Comparison of ENCODE assay signal across 10 mouse cellular contexts in genomic region chr1:92769696-92770095, GRCm38 (mm10).
A peak's percentile ranks its signal among the peaks of the same experiment; 100 is the strongest.
DNase-seq lines count a peak whose midpoint lies in the region; ATAC-seq and TF ChIP-seq lines count a peak whose summit lies in the region.
"Had no signal": no experiment of that assay in that cellular context is flagged by ENCODE, and none has a peak within 500 bp of the region (broad histone marks: within the 10 kb centered on the region; RNA-seq: fewer than 3 reads in every experiment).

No protein-coding gene starts in this region.

- H3K9me3 ChIP-seq in lung, embryonic 14.5 days (ENCODE audit: low read depth, low read length), result no peaks in the 10 kb centered on the region
- H3K9me3 ChIP-seq in embryonic facial prominence, embryonic 10.5 days, result no peaks in the 10 kb centered on the region
- H3K9me3 ChIP-seq in hindbrain, postnatal 0 days (ENCODE audit: low read length), result no peaks in the 10 kb centered on the region
- H3K9me3 ChIP-seq in kidney, embryonic 14.5 days (ENCODE audit: control insufficient read depth, low read length), result no peaks in the 10 kb centered on the region
- H3K9me3 ChIP-seq: liver, embryonic 13.5 days; megakaryocyte, embryonic 14.5 days had no signal

- 37% methylated on average over 7 of the region's 7 CpGs for WGBS in lung, embryonic 14.5 days
- WGBS in embryonic facial prominence, embryonic 10.5 days, result 75% methylated on average over 7 of the region's 7 CpGs
- 22% methylated on average over 7 of the region's 7 CpGs for WGBS in hindbrain, postnatal 0 days
- WGBS in kidney, embryonic 14.5 days, result 67% methylated on average over 7 of the region's 7 CpGs

- no peak overlapping the region for H3K4me2 ChIP-seq in lung, embryonic 14.5 days
- H3K4me2 ChIP-seq in hindbrain, postnatal 0 days (ENCODE audit: low read depth, low read length), result no peak overlapping the region
- H3K4me2 ChIP-seq in kidney, embryonic 14.5 days (replicated peaks; ENCODE audit: low read depth, low read length), result no peak overlapping the region
- H3K4me2 ChIP-seq: liver, embryonic 13.5 days had no signal

- H3K9ac ChIP-seq in lung, embryonic 14.5 days, result no peak overlapping the region
- no peak overlapping the region for H3K9ac ChIP-seq in hindbrain, postnatal 0 days (replicated peaks; ENCODE audit: low read length)
- no peak overlapping the region for H3K9ac ChIP-seq in kidney, embryonic 14.5 days (ENCODE audit: low read depth, low read length)
- H3K9ac ChIP-seq: liver, embryonic 13.5 days had no signal

- 0 out of 2 replicates have a peak overlapping the region, but pooled peaks have one; percentile 4 for H3K27ac ChIP-seq in lung, embryonic 14.5 days (ENCODE audit: low read depth)
- H3K27ac ChIP-seq in embryonic facial prominence, embryonic 10.5 days (replicated peaks), result peak overlapping the region; percentile 44
- H3K27ac ChIP-seq in hindbrain, postnatal 0 days, result peak overlapping the region; percentile 23; the same call in 1 of the 2 replicates
- H3K27ac ChIP-seq in kidney, embryonic 14.5 days (ENCODE audit: low read depth, low read length), result no peak overlapping the region
- H3K27ac ChIP-seq: liver, embryonic 13.5 days had no signal

- H3K4me1 ChIP-seq in lung, embryonic 14.5 days (ENCODE audit: insufficient read depth), result no peaks in the 10 kb centered on the region; the same call in 1 of the 2 replicates
- H3K4me1 ChIP-seq in embryonic facial prominence, embryonic 10.5 days, result peaks cover 61% of the 10 kb centered on the region
- H3K4me1 ChIP-seq in hindbrain, postnatal 0 days (ENCODE audit: insufficient read depth, low read length), result peaks cover 8% of the 10 kb centered on the region
- no peaks in the 10 kb centered on the region for H3K4me1 ChIP-seq in kidney, embryonic 14.5 days (ENCODE audit: control insufficient read depth, insufficient read depth, low read length)

- no peaks in the 10 kb centered on the region for H3K36me3 ChIP-seq in lung, embryonic 14.5 days (ENCODE audit: insufficient read depth)
- H3K36me3 ChIP-seq in embryonic facial prominence, embryonic 10.5 days (replicated peaks), result no peaks in the 10 kb centered on the region
- H3K36me3 ChIP-seq in hindbrain, postnatal 0 days (ENCODE audit: insufficient read depth, low read length), result no peaks in the 10 kb centered on the region
- H3K36me3 ChIP-seq in kidney, embryonic 14.5 days (ENCODE audit: control insufficient read depth, insufficient read depth, low read length), result no peaks in the 10 kb centered on the region
- H3K36me3 ChIP-seq: liver, embryonic 13.5 days had no signal

- POLR2A ChIA-PET in Patski (lab: Charles Lee), result interaction anchor here (1.1 to 1.6 kb wide), 3 partner anchors 25 to 62 kb away, joined by 3 to 6 read pairs (median 4); no protein-coding TSS in a partner anchor

- no peak overlapping the region for H3K4me3 ChIP-seq in lung, embryonic 14.5 days (ENCODE audit: low read depth, low read length)
- no peak overlapping the region for H3K4me3 ChIP-seq in embryonic facial prominence, embryonic 10.5 days
- no peak overlapping the region for H3K4me3 ChIP-seq in hindbrain, postnatal 0 days (ENCODE audit: low read length)
- H3K4me3 ChIP-seq in kidney, embryonic 14.5 days (ENCODE audit: low read length), result no peak overlapping the region
- H3K4me3 ChIP-seq: liver, embryonic 13.5 days; megakaryocyte, embryonic 14.5 days had no signal

- in situ Hi-C loops in Patski (cut with MboI; ENCODE audit: low pct_unique_long_range_greater_than_20kb), result no loop called here

- CTCF ChIA-PET in Patski (lab: Charles Lee), result interaction anchor here (0.6 to 2.7 kb wide), 15 partner anchors 11 to 100 kb away, joined by 3 to 14 read pairs (median 4); no protein-coding TSS in a partner anchor

- H3K27me3 ChIP-seq in lung, embryonic 14.5 days (ENCODE audit: insufficient read depth, low read length), result no peaks in the 10 kb centered on the region
- H3K27me3 ChIP-seq in Patski, result no peaks in the 10 kb centered on the region
- H3K27me3 ChIP-seq in embryonic facial prominence, embryonic 10.5 days (replicated peaks; ENCODE audit: low read depth, poor library complexity, severe bottlenecking), result no peaks in the 10 kb centered on the region
- no peaks in the 10 kb centered on the region for H3K27me3 ChIP-seq in hindbrain, postnatal 0 days (ENCODE audit: insufficient read depth, low read length)
- no peaks in the 10 kb centered on the region for H3K27me3 ChIP-seq in kidney, embryonic 14.5 days (ENCODE audit: control insufficient read depth, insufficient read depth, low read length)
- H3K27me3 ChIP-seq: liver, embryonic 13.5 days had no signal

- TF ChIP-seq CTCF in lung, embryonic 14.5 days (IDR thresholded peaks at IDR 0.05; ENCODE audit: low read depth), result no peak
- TF ChIP-seq CTCF in Patski (IDR thresholded peaks at IDR 0.05), result no peak
- TF ChIP-seq CTCF in hindbrain, postnatal 0 days (IDR thresholded peaks at IDR 0.05; ENCODE audit: low read depth), result no peak

- peak; percentile 50; the same call in 1 of the 2 replicates for ATAC-seq in lung, embryonic 14.5 days (ENCODE audit: insufficient read depth)
- ATAC-seq in Patski, result peak; percentile 78
- ATAC-seq in hindbrain, postnatal 0 days, result peak; percentile 64
- ATAC-seq in kidney, embryonic 14.5 days (ENCODE audit: low FRiP score, low TSS enrichment), result no peak
- ATAC-seq in cerebellum, adult (ENCODE audit: insufficient number of reproducible peaks, low FRiP score, low TSS enrichment), result no peak

- peak; percentile 79 for DNase-seq in lung, embryonic 14.5 days
- DNase-seq in lung, postnatal 36 days, result no peak
- DNase-seq in Patski (ENCODE audit: low read depth, low spot score), result peak; percentile 97
- no peak for DNase-seq in embryonic facial prominence, embryonic 10.5 days (ENCODE audit: low spot score)
- peak; percentile 70 for DNase-seq in hindbrain, postnatal 0 days (ENCODE audit: low spot score)
- DNase-seq: kidney, postnatal 36 days; liver, embryonic 13.5 days had no signal

Comparison
In these comparisons a context has a peak if more than half of its experiments do, and no peak if none do; other contexts are left out.
1. DNase-seq: peak in lung, embryonic 14.5 days (single experiment), Patski (single experiment) and hindbrain, postnatal 0 days (single experiment); none in lung, postnatal 36 days (single experiment) and embryonic facial prominence, embryonic 10.5 days (single experiment).
2. ATAC-seq: peak in lung, embryonic 14.5 days (single experiment), Patski (single experiment) and hindbrain, postnatal 0 days (single experiment); none in kidney, embryonic 14.5 days (single experiment) and cerebellum, adult (single experiment).